Mouse (Mus musculus): ENCODE measurements around the gene Mfap1a. TPM values are rescaled to one million over a fixed set of nuclear protein-coding genes. Genes with fewer than 3 reads are reported as not detected.
A peak's percentile ranks its signal among the peaks of the same experiment; 100 is the strongest.

Mfap1a gene
- polyA plus RNA-seq, 1 experiment: 0.75 TPM

DNA sequence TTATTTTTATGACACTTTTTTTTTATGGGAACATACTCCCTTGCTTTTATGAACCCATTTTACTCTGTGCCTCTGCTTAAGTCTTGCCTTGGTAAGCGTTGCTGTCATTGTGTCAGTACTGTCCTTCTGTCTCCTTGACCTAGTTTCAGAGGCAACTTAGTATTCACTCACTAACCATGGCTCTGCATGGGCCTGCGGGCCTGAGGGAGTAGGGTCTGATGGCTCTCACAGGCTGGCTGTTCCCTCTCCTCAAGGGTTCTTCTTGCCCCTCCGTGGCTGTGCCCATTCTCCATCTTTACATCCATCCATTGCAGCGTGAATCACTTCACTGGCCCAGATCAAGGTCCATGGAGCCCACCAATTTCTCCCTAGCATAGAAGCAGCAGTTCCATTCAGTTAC is 60.0 kb downstream of the Mfap1a start:
- no peak for TF ChIP-seq TAL1 (IDR thresholded peaks at IDR 0.05; ENCODE audit: low read length)
- no peak for TF ChIP-seq GATA1 (IDR thresholded peaks at IDR 0.05; ENCODE audit: low read length)
- peaks cover 17% of the 10 kb centered on the region for H3K27me3 ChIP-seq (ENCODE audit: control insufficient read depth)
- H3K4me3 ChIP-seq (replicated peaks): no peak overlapping the region
- peaks cover 52% of the 10 kb centered on the region for H3K4me1 ChIP-seq (ENCODE audit: control insufficient read depth)
- H3K9me3 ChIP-seq (ENCODE audit: control insufficient read depth, low read length): no peaks in the 10 kb centered on the region
- peaks cover 11% of the 10 kb centered on the region for H3K36me3 ChIP-seq (ENCODE audit: control insufficient read depth)

GRCm38 (mm10) chr2:121445117-121445516 is 61.3 kb downstream of the Mfap1a start:
- Histone ChIP-seq H3K4me1 (ENCODE audit: control insufficient read depth) (peaks cover 41% of the 10 kb centered on the region), H3K4me3 (replicated peaks) (no peak overlapping the region), H3K36me3 (ENCODE audit: control insufficient read depth) (no peaks in the 10 kb centered on the region; the same call in 1 of the 2 replicates), H3K9me3 (ENCODE audit: control insufficient read depth, low read length) (no peaks in the 10 kb centered on the region), H3K27me3 (ENCODE audit: control insufficient read depth) (peaks cover 25% of the 10 kb centered on the region)
- no peak for TF ChIP-seq GATA1 (IDR thresholded peaks at IDR 0.05; ENCODE audit: low read length)
- TF ChIP-seq TAL1 (IDR thresholded peaks at IDR 0.05; ENCODE audit: low read length): no peak

DNA sequence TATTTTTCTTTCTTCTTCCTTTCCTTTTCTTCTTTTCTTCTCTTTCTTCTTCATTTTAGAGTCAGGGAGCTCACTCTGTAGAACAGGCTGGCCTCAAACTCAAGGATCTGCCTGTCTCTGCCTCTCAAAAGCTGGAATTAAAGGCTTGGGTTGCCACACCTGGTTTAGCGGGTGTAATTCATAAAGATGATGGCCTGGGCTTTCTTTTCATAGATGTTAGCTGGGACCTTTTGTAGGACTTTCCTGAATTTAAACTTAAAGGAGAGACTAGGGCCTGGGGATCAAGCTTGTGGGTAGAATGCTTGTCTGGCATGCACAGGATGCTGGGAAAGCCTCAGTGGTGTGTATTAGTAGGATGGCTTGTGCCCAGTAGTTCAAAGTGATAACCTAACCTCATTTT is 62.3 kb downstream of the Mfap1a start, which contains the start of gene Ell3:
TSS of gene Ell3 (minus strand) at position 101 of the 400 bp plus-strand sequence.
- TF ChIP-seq GATA1 (IDR thresholded peaks at IDR 0.05; ENCODE audit: low read length) (no peak), TAL1 (IDR thresholded peaks at IDR 0.05; ENCODE audit: low read length) (no peak)
- peaks cover 25% of the 10 kb centered on the region for H3K27me3 ChIP-seq (ENCODE audit: control insufficient read depth)
- H3K36me3 ChIP-seq (ENCODE audit: control insufficient read depth): peaks cover 8% of the 10 kb centered on the region
- no peaks in the 10 kb centered on the region for H3K9me3 ChIP-seq (ENCODE audit: control insufficient read depth, low read length)
- peaks cover 38% of the 10 kb centered on the region for H3K4me1 ChIP-seq (ENCODE audit: control insufficient read depth)
- H3K4me3 ChIP-seq (replicated peaks): peak within 1 kb of the TSS; percentile 65

DNA sequence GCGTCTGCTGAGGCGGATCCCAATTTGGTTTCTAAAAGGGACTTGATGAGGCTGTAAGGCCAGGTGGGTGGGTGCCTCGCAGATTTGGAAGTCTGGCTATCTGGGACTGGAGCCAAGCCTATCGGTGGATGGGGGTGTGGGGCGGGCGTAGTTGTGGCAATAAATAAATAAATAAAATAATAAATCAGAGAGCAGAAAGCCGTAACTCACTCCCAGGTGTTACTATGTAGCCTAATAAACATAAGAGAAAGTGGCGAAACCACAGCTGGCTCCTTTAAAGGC is 63.5 kb downstream of the Mfap1a start:
- peak overlapping the region; percentile 65 for H3K4me3 ChIP-seq (replicated peaks)
- H3K27me3 ChIP-seq (ENCODE audit: control insufficient read depth): peaks cover 25% of the 10 kb centered on the region
- peaks cover 20% of the 10 kb centered on the region for H3K36me3 ChIP-seq (ENCODE audit: control insufficient read depth)
- H3K4me1 ChIP-seq (ENCODE audit: control insufficient read depth): peaks cover 30% of the 10 kb centered on the region
- TF ChIP-seq TAL1 (IDR thresholded peaks at IDR 0.05; ENCODE audit: low read length): no peak
- no peak for TF ChIP-seq GATA1 (IDR thresholded peaks at IDR 0.05; ENCODE audit: low read length)
- no peaks in the 10 kb centered on the region for H3K9me3 ChIP-seq (ENCODE audit: control insufficient read depth, low read length)

- H3K27me3 ChIP-seq (ENCODE audit: control insufficient read depth): peaks cover 25% of the 10 kb centered on the region
- no peak for TF ChIP-seq TAL1 (IDR thresholded peaks at IDR 0.05; ENCODE audit: low read length)
- H3K9me3 ChIP-seq (ENCODE audit: control insufficient read depth, low read length): no peaks in the 10 kb centered on the region
- peaks cover 25% of the 10 kb centered on the region for H3K4me1 ChIP-seq (ENCODE audit: control insufficient read depth)
- peak overlapping the region; percentile 65 for H3K4me3 ChIP-seq (replicated peaks)
- H3K36me3 ChIP-seq (ENCODE audit: control insufficient read depth): peaks cover 25% of the 10 kb centered on the region
Measured at GRCm38 (mm10) chr2:121442259-121443067, 64.0 kb downstream of the Mfap1a start.

Other genes starting within 250 kb of the Mfap1a start
- gene Trp53bp1, start 235.3 kb downstream of the Mfap1a start, polyA plus RNA-seq (2012): 2.9 and 3.1 TPM in 2 replicates
- 0.02 and 0.03 TPM in 2 replicates for gene Map1a, start 217.1 kb downstream of the Mfap1a start, polyA plus RNA-seq (2012)
- 0.27 and 0.67 TPM in 2 replicates for gene Ppip5k1, start 151.3 kb downstream of the Mfap1a start, polyA plus RNA-seq (2012)
- not detected in 2 replicates for gene Ckmt1, start 149.0 kb downstream of the Mfap1a start, polyA plus RNA-seq (2012)
- gene Strc, start 119.5 kb downstream of the Mfap1a start, polyA plus RNA-seq (2012): not detected in 2 replicates
- 16.4 and 16.8 TPM in 2 replicates for gene Pdia3, start 92.9 kb downstream of the Mfap1a start, polyA plus RNA-seq (2012)
- gene Catsper2, start 92.9 kb downstream of the Mfap1a start, polyA plus RNA-seq (2012): not detected in 2 replicates
- not detected in 2 replicates for gene Ell3, start 62.4 kb downstream of the Mfap1a start, polyA plus RNA-seq (2012)
- 65.1 and 75.3 TPM in 2 replicates for gene Serf2, start 57.5 kb downstream of the Mfap1a start, polyA plus RNA-seq (2012)
- 0.17 and 0.52 TPM in 2 replicates for gene Hypk, start 53.4 kb downstream of the Mfap1a start, polyA plus RNA-seq (2012)
- 0.04 TPM in 1 of 2 replicates, not detected in the other for gene Serinc4, start 49.9 kb downstream of the Mfap1a start, polyA plus RNA-seq (2012)
- 0.22 and 0.29 TPM in 2 replicates for gene Mfap1b, start 32.6 kb downstream of the Mfap1a start, polyA plus RNA-seq (2012)
- gene Wdr76, start 58 bp upstream of the Mfap1a start, polyA plus RNA-seq (2012): 0.08 and 0.11 TPM in 2 replicates